Mouse (Mus musculus) liver, postnatal 0 days (tissue): Measurements from ENCODE around the gene Klrb1f.
"Not testable (repeated sequence)": the region's sequence is repeated elsewhere in the genome, so short reads cannot be mapped to it uniquely, and the experiment has no call there.

Source experiments
- CTCF ChIP-seq: sonication (generic); IDR thresholded peaks from 2 replicates; pipeline ENCODE4 v1.5.1; 2016; ENCODE audit warnings: antibody characterized with exemption, low read depth
- EP300 ChIP-seq: IDR thresholded peaks from 2 replicates; pipeline ENCODE4 v1.6.1; 2016; ENCODE audit warnings: antibody characterized with exemption, low read depth, mild to moderate bottlenecking

DNA sequence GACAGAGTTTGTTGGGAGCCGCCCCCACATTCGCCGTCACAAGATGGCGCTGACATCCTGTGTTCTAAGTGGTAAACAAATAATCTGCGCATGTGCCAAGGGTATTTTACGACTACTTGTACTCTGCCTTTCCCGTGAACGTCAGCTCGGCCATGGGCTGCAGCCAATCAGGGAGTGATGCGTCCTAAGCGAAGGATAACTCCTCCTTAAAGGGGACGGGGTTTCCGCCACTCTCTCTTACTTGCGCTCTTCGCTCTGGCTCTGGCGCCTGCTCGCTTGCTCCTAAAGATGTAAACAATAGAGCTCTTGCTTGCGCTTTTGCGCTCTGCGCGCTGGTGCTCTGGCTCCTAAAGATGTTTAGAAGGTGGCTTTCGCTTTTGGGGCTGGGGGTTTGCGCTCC is 33.7 kb upstream of the Klrb1f start:
- TF ChIP-seq CTCF, EP300: not testable (repeated sequence)
